Mouse (Mus musculus) limb, embryonic 14.5 days (tissue): ENCODE measurements around the gene Rhebl1. TPM values are rescaled to one million over a fixed set of nuclear protein-coding genes. Genes with fewer than 3 reads are reported as not detected.
A peak's percentile ranks its signal among the peaks of the same experiment; 100 is the strongest.

Source experiments
- ATAC-seq: fragments of 200-750 bp; cut with Nextera tagmentation; 2 replicates; pipeline ENCODE4 v1.8.0; 2017; ENCODE audit warnings: low read depth, moderate number of reproducible peaks, moderate TSS enrichment; ENCODE audit not compliant: low FRiP score
- DNase-seq: peaks from one replicate; pipeline ENCODE4 v3.0.0-alpha.2; 2015; ENCODE audit warnings: low spot score
- H3K27ac ChIP-seq: fragments of 300-500 bp; sonication (generic); replicated peaks from 2 replicates; pipeline ENCODE4 v1.5.1; 2014; ENCODE audit warnings: low read depth, mild to moderate bottlenecking, low read length, moderate library complexity, mixed read lengths
- H3K27me3 ChIP-seq: fragments of 300-500 bp; sonication (generic); 2 replicates; pipeline ENCODE4 v1.6.1; 2014; ENCODE audit warnings: low read length, mixed read lengths; ENCODE audit not compliant: control insufficient read depth, insufficient read depth
- H3K36me3 ChIP-seq: fragments of 300-500 bp; sonication (generic); 2 replicates; pipeline ENCODE4 v1.6.1; 2014; ENCODE audit warnings: mild to moderate bottlenecking, low read length, moderate library complexity, mixed read lengths; ENCODE audit not compliant: control insufficient read depth, insufficient read depth
- H3K4me1 ChIP-seq: fragments of 300-500 bp; sonication (generic); 2 replicates; pipeline ENCODE4 v1.6.1; 2014; ENCODE audit warnings: antibody characterized with exemption, low read length, mixed read lengths; ENCODE audit not compliant: control insufficient read depth, insufficient read depth
- H3K4me2 ChIP-seq: fragments of 300-500 bp; sonication (generic); replicated peaks from 2 replicates; pipeline ENCODE4 v1.6.1; 2014; ENCODE audit warnings: low read depth, mild to moderate bottlenecking, low read length, moderate library complexity; ENCODE audit not compliant: severe bottlenecking
- H3K4me3 ChIP-seq: fragments of 300-500 bp; sonication (generic); replicated peaks from 2 replicates; pipeline ENCODE4 v1.5.1; 2014; ENCODE audit warnings: low read length
- H3K9ac ChIP-seq: fragments of 300-500 bp; sonication (generic); 2 replicates; pipeline ENCODE4 v1.6.1; 2014; ENCODE audit warnings: mild to moderate bottlenecking, low read depth, low read length, moderate library complexity; ENCODE audit not compliant: severe bottlenecking
- H3K9me3 ChIP-seq: fragments of 300-500 bp; sonication (generic); 2 replicates; pipeline ENCODE4 v1.6.1; 2016; ENCODE audit warnings: low read length; ENCODE audit not compliant: control insufficient read depth
- POLR2A ChIP-seq: fragments of 200-500 bp; IDR thresholded peaks from 2 replicates; pipeline ENCODE4 v1.8.0; 2012; ENCODE audit warnings: inconsistent platforms, mild to moderate bottlenecking, moderate library complexity, borderline replicate concordance; ENCODE audit not compliant: insufficient read depth, insufficient read length; ENCODE audit errors: extremely low read depth
- WGBS: fragments of 180-500 bp; shearing (Covaris S2); extraction: QIAGEN DNeasy Blood & Tissue Kit; methylation state at CpG from one replicate; pipeline ENCODE4 v1.1.7; 2014; 5-methylcytosine and 5-hydroxymethylcytosine counted together
- polyA plus RNA-seq, 2 experiments: library from polyadenylated mRNA; depleted of rRNA in 1 of 2; stranded (reverse) in 1 of 2; unstranded in 1 of 2; fragments of >200 nt; fragmentation: Nextera tagmentation in 1 of 2; extraction: Ambion mirVana in 1 of 2; gene quantifications; 2 replicates each; pipeline versions ENCODE4 v1.2.1 to v1.2.3; 2012 to 2014

Rhebl1 gene
- polyA plus RNA-seq (2012; rRNA removed) (14.5 and 16.4 TPM in 2 replicates), polyA plus RNA-seq (2014; fragmentation: Nextera tagmentation; extraction: Ambion mirVana) (12.0 and 13.8 TPM in 2 replicates)

DNA sequence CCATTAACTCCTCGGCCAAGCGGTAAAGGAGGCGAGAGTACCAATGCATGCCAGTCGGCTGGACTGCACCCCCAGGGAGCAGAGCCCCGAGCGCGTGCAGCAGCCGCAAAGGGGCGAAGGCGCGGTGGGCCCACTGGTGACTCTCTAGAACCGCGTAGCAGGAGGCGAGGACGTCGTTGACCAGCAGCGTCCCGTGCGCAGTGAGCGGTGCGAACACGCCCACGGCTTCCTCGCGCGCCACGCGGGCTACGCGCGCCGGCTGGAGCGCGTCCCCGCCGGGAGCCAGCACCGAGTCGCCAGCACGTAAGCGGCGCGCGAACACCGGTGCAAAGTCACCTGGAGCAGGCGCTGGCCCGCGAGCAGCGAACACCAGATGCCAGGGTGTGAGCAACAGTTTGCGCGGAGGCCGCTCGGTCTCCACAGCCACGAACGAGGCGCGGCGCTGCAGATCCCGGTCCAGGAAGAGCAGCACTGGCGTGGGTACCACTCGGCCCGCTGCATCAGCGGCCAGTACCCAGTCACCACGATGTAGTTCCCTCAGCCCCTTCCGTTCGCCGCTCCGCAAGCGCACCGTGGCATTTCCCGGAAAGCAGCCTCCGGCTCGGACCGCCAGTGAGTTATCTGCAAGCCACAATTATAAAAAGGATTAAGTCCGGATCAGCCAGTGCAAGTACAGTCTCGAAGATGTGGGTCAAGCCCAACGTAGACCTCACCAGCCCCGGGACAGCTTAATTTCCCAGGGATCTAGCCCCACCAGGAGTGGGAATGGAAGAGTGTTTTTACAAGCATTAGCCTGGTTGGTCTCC, at the start of gene Rhebl1:
Gene Rhebl1 (minus strand): TSS at position 601 of the 806 bp plus-strand sequence.
- Histone ChIP-seq H3K4me1 (peaks cover 32% of the 10 kb centered on the region), H3K9ac (peak within 1 kb of the TSS; percentile 50), H3K36me3 (no peaks in the 10 kb centered on the region), H3K27ac (no peak within 1 kb of the TSS), H3K4me2 (peak within 1 kb of the TSS; percentile 99), H3K9me3 (no peaks in the 10 kb centered on the region), H3K27me3 (peaks cover 79% of the 10 kb centered on the region), H3K4me3 (peak within 1 kb of the TSS; percentile 52)
- WGBS: under 1% methylated on average over 62 of the region's 77 CpGs
- ATAC-seq (no peak), DNase-seq (no peak)
- no peak for TF ChIP-seq POLR2A

DNA sequence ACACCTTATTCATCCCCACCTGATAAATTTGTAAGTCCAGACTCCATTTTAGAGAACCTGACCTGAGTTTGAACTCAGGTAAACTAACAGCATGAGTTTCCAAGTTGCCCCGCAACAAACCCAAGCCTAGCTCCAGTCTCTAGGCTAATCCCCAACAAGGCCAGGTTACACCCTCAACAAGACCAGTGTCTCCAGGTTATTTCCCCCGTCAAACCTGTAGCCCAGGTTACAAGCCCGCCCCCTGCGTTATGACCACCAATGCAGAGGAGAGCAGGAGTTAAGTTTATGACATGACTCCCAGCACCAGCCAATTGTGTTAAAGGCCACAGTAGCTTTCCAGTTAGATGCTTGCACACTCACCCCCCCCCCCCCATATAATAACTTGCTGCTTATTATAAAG, 48.8 kb upstream of the Rhebl1 start:
- H3K36me3 ChIP-seq: no peaks in the 10 kb centered on the region
- DNase-seq: no peak

DNA sequence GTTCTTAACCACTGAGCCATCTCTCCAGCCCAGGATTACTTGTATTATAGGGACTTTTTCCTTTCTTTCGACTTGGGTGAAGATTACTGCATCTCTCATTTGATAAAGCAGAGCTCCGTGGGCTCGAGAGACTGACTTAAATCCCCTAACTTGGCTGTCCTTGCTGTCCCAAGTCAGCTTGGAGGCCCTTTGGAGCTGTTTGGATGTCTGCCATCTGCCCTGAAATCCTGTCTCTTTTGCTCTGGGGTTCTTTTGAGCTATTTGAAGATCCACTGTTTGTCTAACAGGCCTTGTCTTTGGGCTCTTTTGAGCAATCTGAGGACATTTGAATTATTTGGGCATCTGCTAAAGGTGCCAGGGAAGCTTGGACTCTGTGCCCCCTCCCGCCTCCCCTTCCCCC, 47.7 kb upstream of the Rhebl1 start:
- H3K9me3 ChIP-seq: no peaks in the 10 kb centered on the region
- ATAC-seq: no peak
- no peaks in the 10 kb centered on the region for H3K36me3 ChIP-seq
- H3K4me1 ChIP-seq: no peaks in the 10 kb centered on the region
- TF ChIP-seq POLR2A: no peak
- no peak overlapping the region for H3K4me3 ChIP-seq
- 84% methylated on average over 4 of the region's 4 CpGs for whole genome bisulfite sequencing
- no peak overlapping the region for H3K9ac ChIP-seq
- no peaks in the 10 kb centered on the region for H3K27me3 ChIP-seq
- H3K27ac ChIP-seq: no peak overlapping the region
- no peak overlapping the region for H3K4me2 ChIP-seq
- DNase-seq: no peak

More for the DNA sequence above, 48.8 kb upstream of the Rhebl1 start:
- H3K9ac ChIP-seq: no peak overlapping the region
- H3K9me3 ChIP-seq: no peaks in the 10 kb centered on the region
- ATAC-seq: no peak
- H3K4me2 ChIP-seq: no peak overlapping the region
- H3K4me3 ChIP-seq: no peak overlapping the region
- H3K27ac ChIP-seq: no peak overlapping the region
- H3K4me1 ChIP-seq: no peaks in the 10 kb centered on the region
- no peak for TF ChIP-seq POLR2A
- 71% methylated on average over 4 of the region's 4 CpGs for WGBS
- H3K27me3 ChIP-seq: no peaks in the 10 kb centered on the region

DNA sequence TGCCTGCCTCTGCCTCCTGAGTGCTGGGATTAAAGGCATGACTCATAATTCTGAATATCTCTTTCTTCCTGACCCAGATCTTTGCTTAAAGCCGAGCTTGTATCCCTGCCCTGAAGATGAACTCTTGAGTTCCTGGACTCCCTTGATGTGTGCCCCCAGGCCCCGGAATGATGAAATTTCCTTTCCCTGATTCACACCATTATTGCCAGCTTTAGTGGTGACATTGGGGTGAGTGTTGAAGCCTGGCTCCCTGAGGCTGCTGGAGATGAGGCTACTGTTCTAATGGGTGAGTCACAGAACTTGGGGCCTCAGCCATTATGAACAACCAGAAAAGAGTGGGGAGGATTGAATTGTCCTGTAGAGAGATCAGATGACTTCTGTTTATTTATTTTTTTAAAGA, 47.2 kb upstream of the Rhebl1 start:
- ATAC-seq (no peak), DNase-seq (no peak)
- Histone ChIP-seq H3K9ac (no peak overlapping the region), H3K36me3 (no peaks in the 10 kb centered on the region), H3K4me2 (no peak overlapping the region), H3K9me3 (no peaks in the 10 kb centered on the region), H3K4me1 (no peaks in the 10 kb centered on the region), H3K27ac (no peak overlapping the region), H3K4me3 (no peak overlapping the region), H3K27me3 (no peaks in the 10 kb centered on the region)
- 79% methylated on average over 2 of the region's 2 CpGs for WGBS
- TF ChIP-seq POLR2A: no peak

DNA sequence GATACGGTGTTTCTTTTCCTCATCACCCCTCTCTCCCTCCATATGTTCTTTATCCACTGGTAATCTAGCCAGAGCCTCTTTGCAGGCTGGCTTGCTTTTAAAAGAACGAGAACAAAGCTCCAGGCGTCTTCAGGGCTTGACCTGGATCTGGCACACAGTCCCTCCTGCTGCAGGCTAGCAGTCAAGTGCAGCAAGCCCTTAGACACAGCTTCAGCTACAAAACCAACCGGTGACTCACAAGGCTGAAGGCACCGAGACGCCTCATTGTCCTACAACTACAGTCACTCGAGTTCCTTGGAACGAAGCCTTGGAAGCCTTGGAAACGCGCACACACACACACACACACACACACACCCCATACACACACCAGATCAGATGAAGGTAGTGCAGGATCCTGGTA, 46.5 kb upstream of the Rhebl1 start:
- 63% methylated on average over 10 of the region's 10 CpGs for WGBS
- Histone ChIP-seq H3K9me3 (no peaks in the 10 kb centered on the region), H3K4me3 (no peak overlapping the region), H3K4me1 (peaks cover 2% of the 10 kb centered on the region), H3K4me2 (no peak overlapping the region), H3K27ac (no peak overlapping the region), H3K9ac (no peak overlapping the region), H3K36me3 (no peaks in the 10 kb centered on the region), H3K27me3 (no peaks in the 10 kb centered on the region)
- ATAC-seq (no peak), DNase-seq (no peak)
- TF ChIP-seq POLR2A: no peak
